Mouse (Mus musculus) stomach, postnatal 0 days (tissue): ENCODE measurements at regions not wholly inside any gene's neighbourhood (a gene's known extent, or its start where the extent isn't known, plus 50 kb on each side); places are given as distances from the start of the nearest gene placed in this dataset.

Experiments used
- ATAC-seq: fragments of 200-750 bp; cut with Nextera tagmentation; 2 replicates; pipeline ENCODE4 v1.8.0; 2017; ENCODE audit not compliant: low FRiP score, low TSS enrichment
- DNase-seq: peaks from one replicate; pipeline ENCODE4 v3.0.0-alpha.2; 2016; ENCODE audit warnings: low spot score
- H3K27ac ChIP-seq: fragments of 300-500 bp; sonication (generic); replicated peaks from 2 replicates; pipeline ENCODE4 v1.5.1; 2014; ENCODE audit warnings: mild to moderate bottlenecking, control low read depth
- H3K27me3 ChIP-seq: fragments of 300-500 bp; sonication (generic); 2 replicates; pipeline ENCODE4 v1.6.1; 2014; ENCODE audit warnings: low read length; ENCODE audit not compliant: control insufficient read depth, insufficient read depth
- H3K36me3 ChIP-seq: fragments of 300-500 bp; sonication (generic); 2 replicates; pipeline ENCODE4 v1.6.1; 2014; ENCODE audit warnings: low read length, mixed read lengths; ENCODE audit not compliant: control insufficient read depth, insufficient read depth
- H3K4me1 ChIP-seq: fragments of 300-500 bp; sonication (generic); replicated peaks from 2 replicates; pipeline ENCODE4 v1.6.1; 2014; ENCODE audit warnings: antibody characterized with exemption; ENCODE audit not compliant: control insufficient read depth, insufficient read depth
- H3K4me2 ChIP-seq: fragments of 300-500 bp; sonication (generic); replicated peaks from 2 replicates; pipeline ENCODE4 v1.6.1; 2014; ENCODE audit warnings: low read depth, mild to moderate bottlenecking, control low read depth, moderate library complexity
- H3K4me3 ChIP-seq: fragments of 300-500 bp; sonication (generic); 2 replicates; pipeline ENCODE4 v1.5.1; 2014; ENCODE audit warnings: low read depth, low read length, control low read depth
- H3K9ac ChIP-seq: fragments of 300-500 bp; sonication (generic); 2 replicates; pipeline ENCODE4 v1.6.1; 2014; ENCODE audit warnings: mild to moderate bottlenecking, low read length, control low read depth, mixed read lengths
- H3K9me3 ChIP-seq: fragments of 300-500 bp; sonication (generic); 2 replicates; pipeline ENCODE4 v1.6.1; 2016; ENCODE audit warnings: low read length; ENCODE audit not compliant: control insufficient read depth
- CTCF ChIP-seq: IDR thresholded peaks from 2 replicates; pipeline ENCODE4 v1.5.1; 2016; ENCODE audit warnings: antibody characterized with exemption, low read depth, mild to moderate bottlenecking, moderate library complexity
- EP300 ChIP-seq: optimal IDR thresholded peaks from 2 replicates; pipeline ENCODE3; 2016; ENCODE audit warnings: antibody characterized with exemption
- WGBS: fragments of 180-500 bp; shearing (Covaris S2); extraction: QIAGEN DNeasy Blood & Tissue Kit; methylation state at CpG from one replicate; pipeline ENCODE4 v1.1.7; 2014; 5-methylcytosine and 5-hydroxymethylcytosine counted together

GRCm38 (mm10) chr10:27987026-27987425 is 87.6 kb upstream of the Ptprk start:
- TF ChIP-seq CTCF (no peak), EP300 (no peak)
- Histone ChIP-seq H3K9me3 (no peaks in the 10 kb centered on the region), H3K9ac (no peak overlapping the region), H3K27me3 (no peaks in the 10 kb centered on the region), H3K27ac (no peak overlapping the region), H3K36me3 (no peaks in the 10 kb centered on the region), H3K4me3 (no peak overlapping the region), H3K4me2 (no peak overlapping the region), H3K4me1 (no peaks in the 10 kb centered on the region)
- ATAC-seq (no peak), DNase-seq (no peak)
- 82% methylated on average over 5 of the region's 5 CpGs for WGBS

- Histone ChIP-seq H3K36me3 (no peaks in the 10 kb centered on the region), H3K9ac (no peak overlapping the region), H3K27ac (no peak overlapping the region), H3K27me3 (no peaks in the 10 kb centered on the region), H3K4me2 (no peak overlapping the region), H3K4me3 (no peak overlapping the region), H3K4me1 (no peaks in the 10 kb centered on the region), H3K9me3 (no peaks in the 10 kb centered on the region)
- ATAC-seq (no peak), DNase-seq (no peak)
- TF ChIP-seq EP300, result no peak
- TF ChIP-seq CTCF, result no peak
- 62% methylated on average over 3 of the region's 3 CpGs for WGBS
These were observed 86.6 kb upstream of the Ptprk start for GRCm38 (mm10) chr10:27988066-27988465.

GRCm38 (mm10) chr10:27990359-27991056 is 84.1 kb upstream of the Ptprk start:
- ATAC-seq (no peak), DNase-seq (no peak)
- no peak overlapping the region for H3K4me3 ChIP-seq
- H3K36me3 ChIP-seq, result no peaks in the 10 kb centered on the region
- H3K27ac ChIP-seq, result no peak overlapping the region
- no peaks in the 10 kb centered on the region for H3K4me1 ChIP-seq
- H3K4me2 ChIP-seq, result no peak overlapping the region
- 80% methylated on average over 11 of the region's 11 CpGs for WGBS
- no peaks in the 10 kb centered on the region for H3K27me3 ChIP-seq
- H3K9me3 ChIP-seq, result no peaks in the 10 kb centered on the region
- H3K9ac ChIP-seq, result no peak overlapping the region
- TF ChIP-seq EP300 (no peak), CTCF (no peak)

GRCm38 (mm10) chr10:27991057-27991365 is 83.6 kb upstream of the Ptprk start:
- Histone ChIP-seq H3K4me2 (no peak overlapping the region), H3K27ac (no peak overlapping the region), H3K4me3 (no peak overlapping the region), H3K36me3 (no peaks in the 10 kb centered on the region), H3K9ac (no peak overlapping the region), H3K4me1 (no peaks in the 10 kb centered on the region), H3K9me3 (no peaks in the 10 kb centered on the region), H3K27me3 (no peaks in the 10 kb centered on the region)
- ATAC-seq, result no peak
- 67% methylated on average over 3 of the region's 3 CpGs for WGBS
- no peak for TF ChIP-seq CTCF
- TF ChIP-seq EP300, result no peak
- no peak for DNase-seq

- no peak overlapping the region for H3K4me3 ChIP-seq
- H3K9me3 ChIP-seq, result no peaks in the 10 kb centered on the region
- 80% methylated on average over 2 of the region's 2 CpGs for WGBS
- H3K27ac ChIP-seq, result no peak overlapping the region
- no peak overlapping the region for H3K4me2 ChIP-seq
- H3K9ac ChIP-seq, result no peak overlapping the region
- no peaks in the 10 kb centered on the region for H3K36me3 ChIP-seq
- ATAC-seq, result no peak
- DNase-seq, result no peak
- H3K4me1 ChIP-seq, result no peaks in the 10 kb centered on the region
- TF ChIP-seq CTCF, result no peak
- TF ChIP-seq EP300, result no peak
- no peaks in the 10 kb centered on the region for H3K27me3 ChIP-seq
These were observed 80.1 kb upstream of the Ptprk start for GRCm38 (mm10) chr10:27994376-27995034.

- WGBS, result 86% methylated on average over 1 of the region's 1 CpGs
- H3K4me2 ChIP-seq, result no peak overlapping the region
- H3K9ac ChIP-seq, result no peak overlapping the region
- ATAC-seq (no peak), DNase-seq (no peak)
- no peaks in the 10 kb centered on the region for H3K27me3 ChIP-seq
- H3K9me3 ChIP-seq, result no peaks in the 10 kb centered on the region
- no peaks in the 10 kb centered on the region for H3K36me3 ChIP-seq
- TF ChIP-seq EP300, result no peak
- no peak for TF ChIP-seq CTCF
- no peak overlapping the region for H3K4me3 ChIP-seq
- H3K27ac ChIP-seq, result no peak overlapping the region
- H3K4me1 ChIP-seq, result no peaks in the 10 kb centered on the region
These were observed 79.6 kb upstream of the Ptprk start for GRCm38 (mm10) chr10:27995035-27995399.
